Mouse (Mus musculus): Measurements from ENCODE around the gene Ambra1. TPM values are rescaled to one million over a fixed set of nuclear protein-coding genes. Genes with fewer than 3 reads are reported as not detected.

The Ambra1 gene
- polyA plus RNA-seq, 1 experiment from 2014 or later, result 25.0 TPM

DNA sequence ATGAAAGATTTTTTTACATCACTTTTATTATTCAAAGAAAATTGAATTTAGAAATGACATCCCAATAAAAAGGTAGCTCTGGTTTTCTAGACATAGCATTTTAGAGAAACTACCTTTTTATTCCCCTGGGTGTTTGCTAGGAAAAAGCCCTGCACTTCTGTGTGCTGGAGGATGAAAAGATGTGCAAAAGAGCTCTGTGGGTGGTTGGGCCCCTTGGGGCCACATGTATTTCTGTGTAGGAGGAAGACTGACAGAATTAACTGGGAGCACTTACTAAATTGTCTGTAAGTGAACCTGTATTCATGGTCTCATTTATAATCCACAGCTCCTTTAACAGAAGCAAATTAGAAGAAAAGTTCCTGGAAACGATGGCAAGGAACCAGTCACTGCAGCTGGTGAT is 114.2 kb downstream of the Ambra1 start:
- H3K27ac ChIP-seq (replicated peaks), result no peak overlapping the region
- WGBS, result 76% methylated on average over 1 of the region's 1 CpGs
- no peaks in the 10 kb centered on the region for H3K4me1 ChIP-seq
- H3K4me3 ChIP-seq, result no peak overlapping the region
- no peaks in the 10 kb centered on the region for H3K27me3 ChIP-seq (replicated peaks; ENCODE audit: low read depth, poor library complexity, severe bottlenecking)
- H3K9me3 ChIP-seq, result no peaks in the 10 kb centered on the region
- no peak for DNase-seq (ENCODE audit: low spot score)
- H3K36me3 ChIP-seq (replicated peaks), result peaks cover 1% of the 10 kb centered on the region

DNA sequence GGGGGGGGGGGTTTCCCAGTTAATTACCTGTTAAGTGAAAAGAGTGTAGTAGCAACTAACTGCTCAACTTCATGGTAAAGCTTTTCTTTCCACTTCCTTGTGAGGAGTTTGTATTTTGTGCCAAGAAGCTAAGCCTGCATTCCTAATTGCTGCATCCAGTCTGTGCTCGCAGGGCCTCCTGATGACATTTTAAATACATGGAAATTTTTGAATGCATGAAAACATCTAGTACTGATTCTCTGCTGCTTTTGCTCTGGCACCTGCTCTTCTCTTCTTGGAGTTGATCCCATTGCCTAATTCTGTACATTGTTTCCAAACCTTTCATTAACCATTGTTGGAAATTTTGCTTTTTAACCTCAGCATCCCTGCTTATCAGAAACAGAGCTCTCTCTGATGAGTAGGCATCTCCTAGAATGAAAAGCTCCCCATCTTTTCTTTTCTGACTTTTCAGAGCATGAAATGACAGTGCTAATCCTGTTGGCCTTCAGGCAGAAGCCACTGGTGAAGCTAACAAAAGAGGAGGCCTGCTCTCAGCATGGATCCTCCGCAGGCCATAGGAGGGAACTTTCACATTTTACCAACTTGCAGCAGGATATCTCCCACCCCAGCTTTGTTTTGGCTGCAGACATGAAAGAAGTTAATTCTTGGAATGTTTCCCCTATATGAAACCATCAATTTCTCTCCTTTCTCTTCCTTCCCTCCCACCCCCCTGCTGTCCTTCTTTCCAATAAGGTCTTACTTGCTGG is 122.7 kb downstream of the Ambra1 start:
- no peaks in the 10 kb centered on the region for H3K9me3 ChIP-seq
- no peaks in the 10 kb centered on the region for H3K4me1 ChIP-seq
- no peak overlapping the region for H3K27ac ChIP-seq (replicated peaks)
- no peaks in the 10 kb centered on the region; the same call in 1 of the 2 replicates for H3K36me3 ChIP-seq (replicated peaks)
- no peaks in the 10 kb centered on the region for H3K27me3 ChIP-seq (replicated peaks; ENCODE audit: low read depth, poor library complexity, severe bottlenecking)
- no peak for DNase-seq (ENCODE audit: low spot score)
- H3K4me3 ChIP-seq, result no peak overlapping the region
- WGBS, result 34% methylated on average over 2 of the region's 2 CpGs

DNA sequence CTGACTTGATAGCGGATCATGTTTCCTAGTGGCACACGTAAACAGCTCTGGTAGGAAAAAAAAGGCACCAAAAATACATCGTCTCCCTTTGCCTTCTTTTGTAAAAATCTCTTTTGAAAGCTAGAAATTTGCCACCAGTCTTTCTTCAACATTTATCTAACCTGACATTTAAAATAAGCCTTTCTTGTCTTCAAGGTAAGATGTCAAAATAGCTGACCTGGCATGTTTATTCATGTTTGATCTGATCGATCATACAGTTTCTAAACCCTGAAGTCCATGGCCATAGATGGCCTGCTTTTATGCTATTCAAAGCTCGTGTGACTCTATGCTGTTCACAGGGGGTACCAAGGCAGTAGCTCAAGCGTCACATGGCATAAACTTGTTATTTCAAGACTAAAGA is 124.6 kb downstream of the Ambra1 start:
- Histone ChIP-seq H3K4me1 (no peaks in the 10 kb centered on the region), H3K27ac (replicated peaks) (no peak overlapping the region), H3K36me3 (replicated peaks) (no peaks in the 10 kb centered on the region), H3K27me3 (replicated peaks; ENCODE audit: low read depth, poor library complexity, severe bottlenecking) (no peaks in the 10 kb centered on the region), H3K4me3 (no peak overlapping the region), H3K9me3 (no peaks in the 10 kb centered on the region)
- 87% methylated on average over 6 of the region's 6 CpGs for WGBS
- DNase-seq (ENCODE audit: low spot score), result no peak

DNA sequence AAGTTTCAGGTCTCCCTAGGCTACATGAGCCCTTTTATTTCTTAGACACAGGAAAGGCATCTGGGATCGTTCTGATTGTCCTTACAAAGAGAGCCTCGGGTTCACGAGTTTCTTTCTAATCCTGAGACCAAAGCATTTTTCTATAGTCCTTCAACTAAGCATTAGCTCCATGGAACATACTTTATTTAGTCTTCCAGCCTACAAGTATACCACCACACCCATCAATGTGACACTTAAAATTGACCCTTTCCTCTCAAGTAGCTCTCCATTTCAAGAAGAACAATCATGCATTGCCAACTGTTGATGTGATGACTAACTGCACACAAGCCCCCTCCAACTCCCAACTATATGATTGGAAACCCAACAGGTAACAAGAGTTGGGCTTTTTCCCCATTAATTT is 127.0 kb downstream of the Ambra1 start:
- WGBS, result 86% methylated on average over 3 of the region's 3 CpGs
- no peak for DNase-seq (ENCODE audit: low spot score)
- Histone ChIP-seq H3K9me3 (no peaks in the 10 kb centered on the region), H3K4me3 (no peak overlapping the region), H3K27me3 (replicated peaks; ENCODE audit: low read depth, poor library complexity, severe bottlenecking) (no peaks in the 10 kb centered on the region), H3K4me1 (no peaks in the 10 kb centered on the region), H3K27ac (replicated peaks) (no peak overlapping the region), H3K36me3 (replicated peaks) (no peaks in the 10 kb centered on the region)

DNA sequence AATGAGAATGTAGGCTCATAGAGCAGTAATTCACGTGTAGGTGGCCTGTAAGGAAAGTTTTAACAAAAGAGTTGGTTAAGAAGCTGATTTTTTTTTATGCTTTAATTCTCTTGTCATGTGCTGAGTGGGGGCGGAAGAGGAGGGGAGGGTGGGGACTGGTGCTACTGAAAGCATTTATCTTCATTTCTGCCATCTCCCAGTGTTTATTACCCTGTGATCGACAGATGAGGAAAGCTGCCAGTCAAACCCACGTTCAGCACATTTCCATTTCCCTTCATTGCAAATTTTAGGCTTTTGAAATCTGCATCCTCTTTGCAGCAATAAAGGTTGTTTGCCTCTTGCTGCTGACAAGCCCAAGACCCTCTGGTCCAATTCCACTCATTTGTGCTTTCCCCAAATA is 129.5 kb downstream of the Ambra1 start:
- H3K36me3 ChIP-seq (replicated peaks), result no peaks in the 10 kb centered on the region
- H3K9me3 ChIP-seq, result no peaks in the 10 kb centered on the region
- DNase-seq (ENCODE audit: low spot score), result no peak
- H3K27ac ChIP-seq (replicated peaks), result no peak overlapping the region
- H3K4me1 ChIP-seq, result no peaks in the 10 kb centered on the region
- no peak overlapping the region for H3K4me3 ChIP-seq
- H3K27me3 ChIP-seq (replicated peaks; ENCODE audit: low read depth, poor library complexity, severe bottlenecking), result no peaks in the 10 kb centered on the region
- WGBS, result 78% methylated on average over 4 of the region's 4 CpGs

DNA sequence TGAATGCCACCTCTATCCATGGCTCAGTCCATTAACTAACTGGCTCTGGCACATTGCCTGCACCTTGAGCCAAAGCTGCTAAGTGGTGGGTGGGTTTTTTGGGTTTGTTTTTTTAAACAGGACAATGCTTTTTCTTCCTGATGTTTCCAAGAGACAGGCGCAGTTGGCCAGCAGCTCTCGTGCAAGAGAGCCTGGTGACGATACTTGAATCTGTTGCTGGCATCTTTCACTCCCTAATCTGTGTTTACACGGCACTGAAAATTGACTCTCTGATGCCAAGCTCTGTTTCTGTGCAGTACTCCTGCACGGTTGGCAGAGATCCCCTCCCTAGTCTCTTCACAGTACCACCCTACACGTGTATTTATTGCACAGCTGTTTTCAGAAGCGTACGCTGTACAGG is 140.8 kb downstream of the Ambra1 start:
- 86% methylated on average over 8 of the region's 8 CpGs for WGBS
- Histone ChIP-seq H3K27me3 (replicated peaks; ENCODE audit: low read depth, poor library complexity, severe bottlenecking) (no peaks in the 10 kb centered on the region), H3K36me3 (replicated peaks) (peaks cover 4% of the 10 kb centered on the region), H3K4me1 (no peaks in the 10 kb centered on the region), H3K27ac (replicated peaks) (no peak overlapping the region), H3K4me3 (no peak overlapping the region), H3K9me3 (no peaks in the 10 kb centered on the region)
- DNase-seq (ENCODE audit: low spot score), result no peak

DNA sequence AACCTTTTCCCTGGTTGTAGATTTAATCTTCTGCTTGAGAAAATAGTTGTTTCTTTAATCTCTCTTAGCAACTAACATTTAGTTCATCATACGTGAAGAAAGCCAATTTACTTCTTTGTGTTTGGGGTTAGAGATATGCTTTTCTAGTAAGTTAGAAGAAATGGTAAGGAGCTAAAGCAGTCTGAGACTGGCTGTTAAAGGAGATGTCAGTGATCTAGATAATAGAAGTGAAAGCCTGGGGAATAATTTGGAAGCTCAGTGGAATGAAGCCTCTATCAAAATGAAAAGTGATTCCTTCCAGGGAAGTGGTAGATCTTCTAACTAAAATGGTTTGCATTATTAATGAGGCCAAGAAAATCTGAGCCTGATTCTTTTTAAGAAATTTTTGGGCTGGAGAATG is 141.3 kb downstream of the Ambra1 start:
- DNase-seq (ENCODE audit: low spot score), result no peak
- WGBS, result 95% methylated on average over 1 of the region's 1 CpGs
- H3K27me3 ChIP-seq (replicated peaks; ENCODE audit: low read depth, poor library complexity, severe bottlenecking), result no peaks in the 10 kb centered on the region
- no peaks in the 10 kb centered on the region for H3K4me1 ChIP-seq
- peaks cover 8% of the 10 kb centered on the region for H3K36me3 ChIP-seq (replicated peaks)
- H3K9me3 ChIP-seq, result no peaks in the 10 kb centered on the region
- H3K4me3 ChIP-seq, result no peak overlapping the region
- H3K27ac ChIP-seq (replicated peaks), result no peak overlapping the region

DNA sequence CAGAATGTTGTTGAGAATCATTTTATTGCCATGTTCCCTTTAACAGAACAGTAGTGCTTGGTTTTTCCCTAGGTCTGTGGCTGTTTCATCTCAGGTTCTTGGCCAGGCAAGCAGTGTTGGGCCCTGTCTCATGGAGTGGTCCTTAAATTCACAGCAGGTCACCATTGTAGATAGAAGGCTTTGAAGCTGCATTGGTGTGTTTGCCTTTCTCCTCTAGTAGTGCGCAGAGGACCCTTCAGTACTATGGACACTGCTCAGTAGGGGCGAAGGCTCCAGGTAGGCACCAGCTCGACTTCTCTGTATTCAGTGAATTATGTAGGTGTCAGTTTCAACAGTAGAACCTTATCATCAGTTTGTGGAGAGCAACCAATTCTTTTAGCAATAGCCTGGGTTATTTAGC is 142.7 kb downstream of the Ambra1 start:
- WGBS, result 97% methylated on average over 3 of the region's 3 CpGs
- no peak for DNase-seq (ENCODE audit: low spot score)
- H3K4me1 ChIP-seq, result no peaks in the 10 kb centered on the region

DNA sequence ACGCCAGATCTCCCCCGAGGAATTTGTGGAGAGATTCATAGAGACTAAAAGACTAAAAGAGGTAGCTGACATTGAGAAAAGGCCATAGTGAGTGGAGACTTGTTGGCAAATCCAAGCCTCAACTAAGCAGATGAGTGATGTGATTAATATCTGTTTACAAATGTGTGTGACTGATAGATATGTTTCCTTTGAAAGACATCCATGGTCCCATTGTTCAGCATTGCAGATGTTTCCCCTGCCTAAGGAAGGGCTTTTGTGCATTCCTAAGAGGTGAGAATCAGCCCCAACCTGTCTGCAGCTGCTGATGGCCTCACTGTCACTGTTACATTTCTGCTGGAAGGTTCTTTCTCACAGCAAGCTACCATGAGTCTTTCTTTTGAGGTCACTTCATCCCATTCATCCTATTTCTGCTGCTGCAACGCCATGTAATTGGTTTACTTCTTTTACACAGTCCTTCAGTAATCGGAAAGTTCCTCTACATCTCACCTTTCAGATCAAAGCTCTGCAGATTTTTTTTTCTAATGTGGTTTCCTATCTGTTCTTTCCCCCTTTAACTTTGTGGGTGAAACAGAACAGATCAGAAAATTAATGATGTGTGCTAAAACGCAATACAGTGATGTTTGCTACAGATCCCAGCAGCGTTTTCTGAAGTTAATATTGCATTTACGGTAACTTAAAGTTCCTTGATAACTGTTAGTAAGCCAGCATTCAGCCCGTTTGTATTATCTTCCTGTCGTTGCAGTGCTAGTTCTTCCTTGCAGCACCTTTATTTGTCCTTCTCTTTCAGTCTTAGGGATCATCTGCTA is 146.3 kb downstream of the Ambra1 start:
- Histone ChIP-seq H3K27ac (replicated peaks) (no peak overlapping the region), H3K36me3 (replicated peaks) (peaks cover 20% of the 10 kb centered on the region), H3K9me3 (no peaks in the 10 kb centered on the region), H3K4me1 (no peaks in the 10 kb centered on the region), H3K4me3 (no peak overlapping the region), H3K27me3 (replicated peaks; ENCODE audit: low read depth, poor library complexity, severe bottlenecking) (no peaks in the 10 kb centered on the region)
- 89% methylated on average over 9 of the region's 9 CpGs for WGBS
- no peak for DNase-seq (ENCODE audit: low spot score)

More for the DNA sequence above, 142.7 kb downstream of the Ambra1 start:
- Histone ChIP-seq H3K27ac (replicated peaks) (no peak overlapping the region), H3K36me3 (replicated peaks) (peaks cover 20% of the 10 kb centered on the region), H3K9me3 (no peaks in the 10 kb centered on the region), H3K4me3 (no peak overlapping the region), H3K27me3 (replicated peaks; ENCODE audit: low read depth, poor library complexity, severe bottlenecking) (no peaks in the 10 kb centered on the region)

DNA sequence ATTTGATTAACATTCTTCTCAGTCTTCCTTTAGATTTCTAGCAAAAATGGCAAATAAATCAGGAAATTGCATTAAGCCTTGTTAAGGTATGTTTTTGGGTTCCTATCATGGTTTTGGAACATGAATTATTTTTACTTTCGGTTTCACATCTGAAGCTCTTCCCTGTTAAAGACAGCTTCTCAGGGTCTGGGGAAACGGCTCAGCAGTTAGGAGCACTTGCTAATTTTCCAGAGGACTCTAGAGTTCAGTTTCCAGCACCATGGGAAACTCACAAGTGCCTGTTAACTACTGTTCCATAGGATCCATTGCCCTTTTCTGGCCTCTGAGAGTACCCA is 146.8 kb downstream of the Ambra1 start:
- Histone ChIP-seq H3K4me3 (no peak overlapping the region), H3K4me1 (no peaks in the 10 kb centered on the region), H3K27ac (replicated peaks) (no peak overlapping the region), H3K9me3 (no peaks in the 10 kb centered on the region), H3K36me3 (replicated peaks) (peaks cover 20% of the 10 kb centered on the region), H3K27me3 (replicated peaks; ENCODE audit: low read depth, poor library complexity, severe bottlenecking) (no peaks in the 10 kb centered on the region)
- 97% methylated on average over 2 of the region's 2 CpGs for WGBS
- no peak for DNase-seq (ENCODE audit: low spot score)

DNA sequence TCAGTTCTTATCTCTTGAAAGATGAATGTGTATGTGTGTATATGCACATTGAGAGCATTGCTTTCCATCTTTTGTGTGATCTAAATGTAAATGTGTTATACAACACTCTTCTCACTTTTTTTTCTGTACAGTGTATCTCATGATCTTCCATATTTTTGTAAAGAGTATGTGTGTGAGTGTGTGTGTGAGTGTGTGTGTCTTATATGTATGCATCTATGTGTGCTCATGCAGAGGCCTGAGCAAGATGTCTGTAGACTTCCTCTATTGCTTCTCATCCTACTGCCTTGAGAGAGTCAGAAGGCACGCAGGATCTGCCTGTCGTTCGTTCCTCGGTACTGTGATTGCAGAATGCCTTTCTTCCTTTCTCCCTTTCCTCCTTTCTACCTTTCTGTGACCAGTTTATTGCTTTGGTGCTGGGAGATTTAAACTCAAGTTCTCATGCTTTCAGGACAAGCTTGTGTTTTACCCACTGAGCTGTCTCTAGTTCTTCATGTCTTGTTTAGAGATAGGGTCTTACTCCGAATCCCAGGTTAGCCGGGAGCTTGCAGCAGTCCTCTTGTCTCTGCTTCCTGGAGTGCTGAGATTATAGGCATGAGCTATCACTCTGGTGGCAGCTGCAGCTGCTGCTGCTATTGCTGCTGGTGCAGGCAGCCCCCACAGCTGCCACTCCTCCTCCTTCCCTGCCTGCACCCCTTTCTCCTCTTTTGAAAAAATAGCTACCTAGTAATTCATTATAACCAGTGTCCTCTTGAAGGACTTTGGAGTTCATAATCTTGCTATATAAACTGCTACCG is 148.7 kb downstream of the Ambra1 start:
- DNase-seq (ENCODE audit: low spot score), result no peak
- WGBS, result 90% methylated on average over 7 of the region's 7 CpGs
- no peak overlapping the region for H3K4me3 ChIP-seq
- H3K27me3 ChIP-seq (replicated peaks; ENCODE audit: low read depth, poor library complexity, severe bottlenecking), result no peaks in the 10 kb centered on the region
- no peaks in the 10 kb centered on the region for H3K9me3 ChIP-seq
- H3K27ac ChIP-seq (replicated peaks), result 0 out of 2 replicates have a peak overlapping the region, but pooled peaks have one; percentile 19
- H3K4me1 ChIP-seq, result no peaks in the 10 kb centered on the region
- peaks cover 20% of the 10 kb centered on the region for H3K36me3 ChIP-seq (replicated peaks)

DNA sequence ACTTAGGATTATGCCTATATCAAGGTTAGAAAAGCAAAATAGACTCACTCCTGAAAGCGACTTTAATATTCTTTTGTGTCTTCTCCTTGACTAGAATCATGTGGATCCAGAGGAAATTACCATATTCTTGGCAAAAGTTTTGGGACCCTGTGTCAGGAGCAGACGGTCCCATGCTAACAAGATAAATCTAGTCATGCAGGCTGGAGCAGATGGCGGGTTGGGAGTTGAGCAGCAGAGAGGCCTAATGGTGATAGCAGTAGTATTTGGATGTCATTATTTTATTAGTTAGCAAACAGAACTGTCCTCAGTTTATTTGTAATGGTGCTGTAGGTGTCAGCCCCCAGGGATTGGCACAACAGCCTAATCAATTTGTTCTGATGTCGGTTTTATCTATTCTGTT is 154.0 kb downstream of the Ambra1 start:
- Histone ChIP-seq H3K27me3 (replicated peaks; ENCODE audit: low read depth, poor library complexity, severe bottlenecking) (no peaks in the 10 kb centered on the region), H3K36me3 (replicated peaks) (peaks cover 35% of the 10 kb centered on the region), H3K4me1 (no peaks in the 10 kb centered on the region), H3K4me3 (no peak overlapping the region), H3K9me3 (no peaks in the 10 kb centered on the region), H3K27ac (replicated peaks) (no peak overlapping the region)
- 88% methylated on average over 4 of the region's 4 CpGs for WGBS
- no peak for DNase-seq (ENCODE audit: low spot score)

Data from embryonic facial prominence, embryonic 10.5 days (tissue).